Comparison of ENCODE assay signal across 25 mouse cellular contexts in genomic region chr8:48513801-48514200, GRCm38 (mm10).
"Had no signal": no experiment of that assay in that cellular context is flagged by ENCODE, and none has a peak within 500 bp of the region (broad histone marks: within the 10 kb centered on the region; RNA-seq: fewer than 3 reads in every experiment).

No protein-coding gene starts in this region.

- H3K36me3 ChIP-seq: heart, embryonic 10.5 days; heart, embryonic 12.5 days; hindbrain, embryonic 12.5 days; intestine, embryonic 15.5 days; limb, embryonic 12.5 days had no signal

- ATAC-seq: forebrain, embryonic 16.5 days; hindbrain, embryonic 16.5 days; inflammation-experienced regulatory T-cells, adult 6 months; intestine, embryonic 15.5 days; intestine, postnatal 0 days had no signal

- H3K27ac ChIP-seq: gastrocnemius, adult 2 months; heart, embryonic 10.5 days; hindbrain, embryonic 10.5 days; hindbrain, embryonic 12.5 days; hindbrain, embryonic 14.5 days; intestine, embryonic 15.5 days; layer of hippocampus, adult 2 months; left cerebral cortex, adult 2 months; limb, embryonic 10.5 days; limb, embryonic 12.5 days had no signal

- H3K4me1 ChIP-seq: intestine, embryonic 15.5 days had no signal

- H3K27me3 ChIP-seq: heart, embryonic 12.5 days; hindbrain, embryonic 12.5 days; intestine, embryonic 15.5 days; limb, embryonic 12.5 days had no signal

- H3K4me2 ChIP-seq: heart, embryonic 12.5 days; hindbrain, embryonic 12.5 days; hindbrain, embryonic 14.5 days; intestine, embryonic 15.5 days; limb, embryonic 12.5 days; liver, embryonic 11.5 days had no signal

- H3K9me3 ChIP-seq: heart, embryonic 10.5 days; heart, embryonic 12.5 days; hindbrain, embryonic 10.5 days; hindbrain, embryonic 12.5 days; intestine, embryonic 15.5 days; limb, embryonic 10.5 days; limb, embryonic 12.5 days had no signal

- H3K4me3 ChIP-seq: gastrocnemius, adult 2 months; heart, embryonic 10.5 days; heart, embryonic 12.5 days; hindbrain, embryonic 10.5 days; hindbrain, embryonic 12.5 days; intestine, embryonic 15.5 days; layer of hippocampus, adult 2 months; left cerebral cortex, adult 2 months; limb, embryonic 10.5 days; limb, embryonic 12.5 days had no signal

- DNase-seq: gastrocnemius, adult 2 months; gastrocnemius, postnatal 10 days; gastrocnemius, postnatal 25 days; heart, adult 18-20 months; heart, postnatal 10 days; heart, postnatal 4 days; kidney, adult 18-20 months; kidney, adult 8-10 months; kidney, postnatal 36 days; liver had no signal

- H3K9ac ChIP-seq: heart, embryonic 12.5 days; hindbrain, embryonic 12.5 days; hindbrain, embryonic 14.5 days; intestine, embryonic 15.5 days; limb, embryonic 12.5 days had no signal
